Mouse (Mus musculus) forebrain, embryonic 14.5 days (tissue): ENCODE results near the gene Maneal. TPM values are rescaled to one million over a fixed set of nuclear protein-coding genes. Genes with fewer than 3 reads are reported as not detected.

Experiments used
- ATAC-seq: fragments of 200-750 bp; cut with Nextera tagmentation; 2 replicates; pipeline ENCODE4 v1.8.0; 2017; ENCODE audit warnings: mild to moderate bottlenecking, moderate library complexity
- DNase-seq: peaks from one replicate; pipeline ENCODE4 v3.0.0-alpha.2; 2015; ENCODE audit warnings: low spot score
- H3K27ac ChIP-seq: fragments of 300-500 bp; sonication (generic); 2 replicates; pipeline ENCODE4 v1.5.1; 2014; ENCODE audit warnings: low read depth, mild to moderate bottlenecking, control low read depth, low read length, moderate library complexity
- H3K27me3 ChIP-seq: fragments of 300-500 bp; sonication (generic); replicated peaks from 2 replicates; pipeline ENCODE4 v1.6.1; 2014; ENCODE audit warnings: low read length, control low read depth, mixed read lengths; ENCODE audit not compliant: control insufficient read depth, insufficient read depth
- H3K36me3 ChIP-seq: fragments of 300-500 bp; sonication (generic); 2 replicates; pipeline ENCODE4 v1.6.1; 2014; ENCODE audit warnings: low read length, control low read depth; ENCODE audit not compliant: control insufficient read depth, insufficient read depth
- H3K4me1 ChIP-seq: fragments of 300-500 bp; sonication (generic); 2 replicates; pipeline ENCODE4 v1.6.1; 2014; ENCODE audit warnings: antibody characterized with exemption, low read length, control low read depth; ENCODE audit not compliant: control insufficient read depth, insufficient read depth
- H3K4me2 ChIP-seq: fragments of 300-500 bp; sonication (generic); 2 replicates; pipeline ENCODE4 v1.6.1; 2014; ENCODE audit warnings: mild to moderate bottlenecking, control low read depth, low read length
- H3K4me3 ChIP-seq: fragments of 300-500 bp; sonication (generic); 2 replicates; pipeline ENCODE4 v1.5.1; 2014; ENCODE audit warnings: low read depth, low read length, control low read depth
- H3K9ac ChIP-seq: fragments of 300-500 bp; sonication (generic); 2 replicates; pipeline ENCODE4 v1.6.1; 2014; ENCODE audit warnings: mild to moderate bottlenecking, low read length, control low read depth, moderate library complexity
- H3K9me3 ChIP-seq: fragments of 300-500 bp; sonication (generic); replicated peaks from 2 replicates; pipeline ENCODE4 v1.6.1; 2016; ENCODE audit warnings: low read length, control low read depth, mixed read lengths; ENCODE audit not compliant: control insufficient read depth
- whole genome bisulfite sequencing: fragments of 180-500 bp; shearing (Covaris S2); extraction: QIAGEN DNeasy Blood & Tissue Kit; methylation state at CpG from one replicate; pipeline ENCODE4 v1.1.7; 2014; 5-methylcytosine and 5-hydroxymethylcytosine counted together
- polyA plus RNA-seq: library from polyadenylated mRNA; unstranded; fragments of >200 nt; fragmentation: Nextera tagmentation; extraction: Ambion mirVana; gene quantifications from 2 replicates; pipeline ENCODE4 v1.2.1, GENCODE M21; 2014

Gene Maneal
- polyA plus RNA-seq, 1 experiment from 2014 or later, result 12.9 TPM

DNA sequence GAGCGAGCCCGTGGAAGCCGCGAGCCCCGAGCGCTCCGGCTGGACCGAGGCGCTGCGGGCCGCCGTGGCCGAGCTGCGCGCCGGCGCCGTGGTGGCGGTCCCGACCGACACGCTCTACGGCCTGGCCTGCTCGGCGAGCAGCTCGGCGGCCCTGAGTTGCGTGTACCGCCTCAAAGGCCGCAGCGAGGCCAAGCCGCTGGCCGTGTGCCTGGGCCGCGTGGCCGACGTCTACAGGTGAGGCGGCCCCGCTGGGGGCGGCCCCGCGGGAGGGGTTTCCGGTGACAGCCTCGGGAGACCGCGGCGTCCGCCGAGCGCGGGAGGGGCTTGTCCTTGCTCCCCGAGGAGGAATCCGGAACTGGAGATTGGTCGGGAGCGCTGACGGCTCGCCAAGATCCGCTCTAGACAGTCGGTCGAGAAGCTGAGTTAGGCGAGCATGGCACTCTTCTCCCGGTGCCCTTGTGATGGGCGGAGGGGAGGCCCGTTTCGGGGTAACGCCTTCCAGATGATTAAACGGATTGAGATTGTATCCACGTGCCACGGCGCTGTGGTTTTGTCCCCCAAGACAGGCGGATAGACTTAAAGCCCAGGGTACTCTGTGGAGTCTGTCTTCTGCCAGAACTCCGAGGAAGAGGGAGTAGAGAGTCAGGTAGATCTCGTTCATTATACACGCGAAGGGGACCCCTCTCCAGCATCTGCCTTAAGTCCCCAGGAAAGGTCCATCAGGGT is 10.9 kb downstream of the Maneal start, which contains the start of gene 1110065P20Rik:
Gene 1110065P20Rik, minus strand, starts transcription at position 264 of the 726 bp plus-strand sequence.
- Histone ChIP-seq H3K9me3 (no peaks in the 10 kb centered on the region), H3K9ac (peak within 1 kb of the TSS; percentile 85), H3K27me3 (no peaks in the 10 kb centered on the region), H3K4me3 (peak within 1 kb of the TSS; percentile 99), H3K36me3 (peaks cover 32% of the 10 kb centered on the region), H3K4me1 (peaks cover 13% of the 10 kb centered on the region), H3K27ac (peak within 1 kb of the TSS; percentile 93), H3K4me2 (peak within 1 kb of the TSS; percentile 61)
- WGBS, result under 1% methylated on average over 69 of the region's 75 CpGs
- ATAC-seq, result peak; percentile 38
- peak; percentile 52 for DNase-seq

DNA sequence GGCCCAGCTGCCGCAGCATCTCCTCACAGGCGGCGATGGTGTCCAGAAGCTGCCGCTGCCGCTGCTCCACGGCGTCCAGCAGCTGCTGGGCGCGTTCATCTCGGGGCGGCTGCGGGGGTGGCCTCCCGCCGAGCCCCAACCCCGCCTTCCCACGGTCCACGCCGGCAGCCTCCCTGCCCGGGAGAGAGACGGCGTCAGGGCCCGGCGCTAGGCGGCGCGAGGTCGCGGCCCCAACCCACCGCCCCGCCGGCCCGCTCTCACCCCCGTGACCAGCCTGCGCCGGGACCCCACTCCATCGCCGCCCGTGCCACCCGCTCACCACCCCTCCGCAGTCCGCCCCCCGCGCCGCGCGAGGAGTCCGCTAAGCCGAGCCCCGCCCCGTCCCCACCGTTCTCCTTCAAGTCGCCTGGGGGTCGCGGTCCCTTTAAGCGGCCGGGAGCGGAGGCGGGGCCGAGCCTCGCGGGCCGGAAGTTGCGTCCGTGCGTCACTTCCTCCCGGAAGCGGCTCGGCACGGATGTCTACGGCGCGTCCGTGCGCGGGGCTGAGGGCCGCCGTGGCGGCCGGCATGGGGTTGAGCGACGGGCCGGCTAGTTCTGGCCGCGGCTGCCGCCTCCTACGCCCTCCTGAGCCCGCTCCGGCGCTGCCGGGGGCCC is 11.6 kb downstream of the Maneal start, which contains the start of gene Yrdc:
Gene Yrdc, plus strand, starts transcription at position 419 of the 653 bp plus-strand sequence.
- peak within 1 kb of the TSS; percentile 85 for H3K9ac ChIP-seq
- H3K27me3 ChIP-seq, result no peaks in the 10 kb centered on the region
- DNase-seq (peak; percentile 97), ATAC-seq (peak; percentile 96)
- H3K4me1 ChIP-seq, result peaks cover 13% of the 10 kb centered on the region
- H3K36me3 ChIP-seq, result peaks cover 25% of the 10 kb centered on the region
- WGBS, result under 1% methylated on average over 67 of the region's 90 CpGs
- peak within 1 kb of the TSS; percentile 93 for H3K27ac ChIP-seq
- H3K9me3 ChIP-seq, result no peaks in the 10 kb centered on the region
- peak within 1 kb of the TSS; percentile 99 for H3K4me3 ChIP-seq
- peak within 1 kb of the TSS; percentile 61 for H3K4me2 ChIP-seq

DNA sequence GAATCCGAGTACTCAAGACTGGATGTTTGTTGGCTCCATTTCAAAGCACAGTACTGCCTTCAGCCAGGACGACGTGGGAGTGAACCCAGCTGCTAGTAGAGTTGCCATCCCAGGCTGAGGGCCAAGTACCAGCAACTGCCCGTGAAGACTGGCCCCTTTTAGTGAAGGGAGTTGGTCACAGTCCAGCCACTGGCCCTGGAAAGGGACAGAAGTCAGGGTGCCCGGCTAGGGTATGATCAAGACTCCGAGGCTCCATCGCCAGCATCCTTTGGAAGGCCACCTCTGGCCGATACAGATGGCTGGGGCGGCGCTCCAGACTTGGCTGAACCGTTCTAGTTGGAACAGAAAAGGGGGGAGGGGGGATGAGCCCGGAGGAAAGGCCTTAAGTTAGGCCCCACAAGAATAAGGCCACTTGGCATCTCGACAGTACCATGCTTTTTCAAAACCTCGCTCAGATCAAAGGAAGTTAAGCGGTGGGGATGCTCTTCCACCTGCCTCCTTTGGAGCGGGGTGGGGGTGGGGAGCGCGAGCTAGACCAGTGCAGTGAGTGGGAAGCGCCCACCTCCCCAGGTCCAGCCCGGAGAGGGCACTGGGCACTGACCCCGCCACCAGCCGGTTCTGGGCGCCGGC is 12.2 kb downstream of the Maneal start:
- Histone ChIP-seq H3K27ac (peak overlapping the region; percentile 93), H3K27me3 (no peaks in the 10 kb centered on the region), H3K9me3 (no peaks in the 10 kb centered on the region), H3K36me3 (peaks cover 26% of the 10 kb centered on the region), H3K4me1 (peaks cover 13% of the 10 kb centered on the region), H3K4me2 (peak overlapping the region; percentile 61), H3K9ac (peak overlapping the region; percentile 85), H3K4me3 (peak overlapping the region; percentile 99)
- DNase-seq, result peak; percentile 65
- peak; percentile 41 for ATAC-seq
- WGBS, result under 1% methylated on average over 24 of the region's 24 CpGs

GRCm38 (mm10) chr4:124847573-124847972 is 14.4 kb downstream of the Maneal start:
- Histone ChIP-seq H3K27me3 (no peaks in the 10 kb centered on the region), H3K27ac (no peak overlapping the region), H3K9ac (no peak overlapping the region), H3K9me3 (no peaks in the 10 kb centered on the region), H3K4me2 (no peak overlapping the region), H3K4me3 (no peak overlapping the region), H3K36me3 (peaks cover 24% of the 10 kb centered on the region), H3K4me1 (peaks cover 13% of the 10 kb centered on the region)
- WGBS, result 5% methylated on average over 8 of the region's 8 CpGs
- DNase-seq (peak; percentile 78), ATAC-seq (no peak)

DNA sequence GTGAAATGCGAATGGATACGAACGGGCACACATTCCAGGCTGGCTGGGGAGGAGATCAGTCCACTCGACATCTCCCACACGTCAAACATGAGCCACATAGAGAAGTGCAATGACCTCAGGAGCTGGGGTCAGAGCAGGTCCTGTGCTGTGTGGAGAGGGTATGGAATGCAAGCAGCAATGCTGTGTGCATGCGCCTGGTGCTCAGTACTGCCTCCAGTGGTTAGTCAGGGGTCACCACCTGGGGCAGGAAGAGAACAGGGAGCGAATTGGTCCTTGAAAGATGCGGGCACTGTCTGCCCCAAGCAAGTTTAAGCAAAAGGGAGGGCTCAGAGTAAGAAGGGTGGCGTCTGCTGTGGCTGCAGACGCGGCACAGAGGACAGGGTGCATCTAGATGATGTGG is 18.5 kb downstream of the Maneal start:
- Histone ChIP-seq H3K9me3 (no peaks in the 10 kb centered on the region), H3K9ac (no peak overlapping the region), H3K4me1 (no peaks in the 10 kb centered on the region), H3K36me3 (peaks cover 39% of the 10 kb centered on the region), H3K27ac (no peak overlapping the region), H3K27me3 (no peaks in the 10 kb centered on the region), H3K4me2 (no peak overlapping the region), H3K4me3 (no peak overlapping the region)
- WGBS, result 57% methylated on average over 11 of the region's 11 CpGs
- 0 out of 2 replicates have a peak, but pooled peaks have one; percentile 61 for ATAC-seq
- no peak for DNase-seq

DNA sequence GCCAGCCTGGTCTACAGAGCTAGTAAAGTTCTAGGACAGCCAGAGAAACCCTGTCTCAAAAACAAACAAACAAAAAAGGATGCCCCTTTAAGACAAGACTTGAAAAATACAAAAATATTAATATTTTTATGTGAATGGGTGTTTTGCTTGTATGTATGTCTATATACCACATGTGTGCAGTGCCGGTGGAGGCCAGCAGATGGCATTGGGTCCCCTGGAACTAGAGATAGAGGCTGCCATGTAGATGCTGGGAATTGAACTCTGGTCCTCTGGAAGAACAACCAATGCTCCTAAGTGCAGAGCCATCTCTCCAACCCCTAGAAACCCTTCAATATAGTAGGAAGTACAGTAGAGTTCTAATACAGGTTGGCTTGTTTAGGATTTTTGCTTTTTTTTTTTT is 21.0 kb downstream of the Maneal start:
- no peak overlapping the region for H3K4me2 ChIP-seq
- ATAC-seq (no peak), DNase-seq (no peak)
- H3K36me3 ChIP-seq, result peaks cover 52% of the 10 kb centered on the region
- H3K27me3 ChIP-seq, result no peaks in the 10 kb centered on the region
- no peaks in the 10 kb centered on the region for H3K9me3 ChIP-seq
- H3K4me3 ChIP-seq, result no peak overlapping the region
- no peaks in the 10 kb centered on the region for H3K4me1 ChIP-seq
- no peak overlapping the region for H3K9ac ChIP-seq
- H3K27ac ChIP-seq, result no peak overlapping the region
- 100% methylated on average over 1 of the region's 1 CpGs for WGBS

GRCm38 (mm10) chr4:124838035-124838700 is 23.8 kb downstream of the Maneal start:
- Histone ChIP-seq H3K9me3 (no peaks in the 10 kb centered on the region), H3K4me2 (no peak overlapping the region), H3K36me3 (peaks cover 51% of the 10 kb centered on the region), H3K27ac (no peak overlapping the region; the same call in 1 of the 2 replicates), H3K27me3 (no peaks in the 10 kb centered on the region), H3K9ac (no peak overlapping the region), H3K4me3 (no peak overlapping the region), H3K4me1 (no peaks in the 10 kb centered on the region)
- DNase-seq, result peak; percentile 17
- peak; percentile 20; the same call in 1 of the 2 replicates for ATAC-seq
- WGBS, result 82% methylated on average over 14 of the region's 14 CpGs

- Histone ChIP-seq H3K9ac (no peak overlapping the region), H3K4me1 (no peaks in the 10 kb centered on the region), H3K9me3 (no peaks in the 10 kb centered on the region), H3K27ac (no peak overlapping the region), H3K4me3 (no peak overlapping the region), H3K4me2 (no peak overlapping the region), H3K27me3 (no peaks in the 10 kb centered on the region), H3K36me3 (peaks cover 58% of the 10 kb centered on the region)
- ATAC-seq (no peak), DNase-seq (no peak)
- 98% methylated on average over 10 of the region's 10 CpGs for WGBS
Measured at GRCm38 (mm10) chr4:124832796-124833195, 29.2 kb downstream of the Maneal start.
